Mouse (Mus musculus): Measurements from ENCODE around the gene Tiam1.

DNA sequence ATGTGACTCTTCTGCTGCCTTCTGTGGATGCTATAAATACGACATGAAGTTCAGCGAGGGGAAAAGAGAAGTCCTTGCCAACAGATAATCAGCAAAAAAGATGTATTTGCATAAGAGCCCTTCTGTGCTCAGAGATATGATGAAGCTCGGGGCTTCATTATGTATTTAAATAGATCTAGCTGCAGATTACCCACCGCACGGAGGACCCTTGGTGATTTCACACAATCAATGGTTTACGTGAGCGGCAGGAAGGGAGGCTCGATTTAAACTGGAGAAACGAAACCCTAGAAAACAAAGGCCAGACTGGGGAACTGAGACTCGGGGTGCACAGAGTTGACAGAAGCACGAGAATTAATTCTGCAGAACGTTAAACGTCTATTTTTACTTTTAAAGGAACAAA, 272.2 kb downstream of the Tiam1 start:
- TF ChIP-seq CTCF (IDR thresholded peaks at IDR 0.05; ENCODE audit: low read depth) (no peak), EP300 (optimal IDR thresholded peaks at IDR 0.05) (no peak)

Measured in stomach, postnatal 0 days (tissue).